Mouse (Mus musculus) megakaryocyte-erythroid progenitor cell, adult 5-6 weeks (primary cell): ENCODE measurements around the gene Tpmt. TPM values are rescaled to one million over a fixed set of nuclear protein-coding genes. Genes with fewer than 3 reads are reported as not detected.

Source experiments
- ATAC-seq: replicated peaks from 2 replicates; pipeline ENCODE4 v1.8.0; 2016; ENCODE audit warnings: mild to moderate bottlenecking, inconsistent platforms; ENCODE audit not compliant: severe bottlenecking, poor library complexity, low FRiP score, low TSS enrichment
- total RNA-seq, 2 experiments: library from RNA; stranded (forward) in 1 of 2; stranded (reverse) in 1 of 2; fragments of 200-1000, 215-1000 nt in 1 of 2; fragments of >200 nt in 1 of 2; fragmentation: Nextera tagmentation in 1 of 2; gene quantifications; 2 replicates each; pipeline ENCODE4 v1.2.3; 2014 to 2017

Gene Tpmt
- total RNA-seq, 2 experiments from 2014 or later = 2.3 to 21.9 TPM

DNA sequence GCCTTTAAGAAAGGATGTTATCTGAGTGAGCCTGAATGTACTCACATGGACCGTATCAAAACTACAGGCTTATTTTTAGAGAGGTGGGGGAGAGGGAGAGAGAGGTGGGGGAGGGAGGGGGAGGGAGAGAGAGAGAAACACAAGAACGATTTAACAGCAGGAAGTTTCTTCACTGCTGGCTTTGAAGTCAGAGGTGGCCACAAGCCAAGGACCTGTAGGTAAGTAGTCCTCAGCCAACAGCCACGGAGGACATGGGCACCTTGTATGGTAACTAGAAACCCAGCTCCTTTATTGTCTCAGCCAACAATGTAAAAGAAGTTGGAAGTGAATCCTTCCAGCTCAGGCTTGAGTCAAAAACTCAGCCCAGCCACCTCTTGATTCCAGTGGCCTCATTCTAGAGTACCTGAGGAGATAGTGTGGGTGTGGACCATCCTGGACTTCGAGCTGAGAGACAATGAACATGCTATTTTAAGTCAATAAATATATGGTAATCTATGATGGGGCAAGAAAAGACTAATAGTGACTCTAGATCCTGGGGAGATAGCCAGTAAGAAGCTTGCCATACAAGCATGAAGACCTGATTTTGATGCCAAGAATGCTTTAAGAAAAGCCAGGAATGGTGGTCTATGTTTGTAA, 54.0 kb downstream of the Tpmt start:
- no peak for ATAC-seq

DNA sequence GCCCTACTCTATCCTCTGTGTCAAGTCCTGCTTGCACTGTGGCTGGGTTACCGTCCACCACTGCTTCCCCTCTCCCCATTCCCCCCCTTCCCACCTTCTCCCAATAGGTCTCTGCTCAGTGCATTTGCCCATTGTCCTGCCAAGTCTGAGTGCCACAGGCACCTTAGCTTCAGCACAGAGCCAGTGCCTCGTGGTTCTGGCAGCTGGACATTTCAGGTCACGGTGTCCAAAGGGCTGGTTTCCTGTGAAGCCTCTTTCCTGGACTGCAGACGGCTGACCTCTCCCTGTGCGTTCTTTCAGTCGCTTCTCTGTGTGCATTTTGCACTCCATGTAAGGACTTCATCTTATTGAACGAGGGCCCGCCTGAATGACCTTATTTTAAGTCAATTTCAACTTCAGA, 56.6 kb downstream of the Tpmt start:
- ATAC-seq = no peak

- no peak for ATAC-seq
Measured at GRCm38 (mm10) chr13:46986208-46986607, 58.3 kb downstream of the Tpmt start.

- ATAC-seq = no peak
Measured at GRCm38 (mm10) chr13:46983878-46984277, 60.7 kb downstream of the Tpmt start.

- ATAC-seq = no peak; the same call in 1 of the 2 replicates
Measured at GRCm38 (mm10) chr13:46979836-46980490, 64.6 kb downstream of the Tpmt start.

DNA sequence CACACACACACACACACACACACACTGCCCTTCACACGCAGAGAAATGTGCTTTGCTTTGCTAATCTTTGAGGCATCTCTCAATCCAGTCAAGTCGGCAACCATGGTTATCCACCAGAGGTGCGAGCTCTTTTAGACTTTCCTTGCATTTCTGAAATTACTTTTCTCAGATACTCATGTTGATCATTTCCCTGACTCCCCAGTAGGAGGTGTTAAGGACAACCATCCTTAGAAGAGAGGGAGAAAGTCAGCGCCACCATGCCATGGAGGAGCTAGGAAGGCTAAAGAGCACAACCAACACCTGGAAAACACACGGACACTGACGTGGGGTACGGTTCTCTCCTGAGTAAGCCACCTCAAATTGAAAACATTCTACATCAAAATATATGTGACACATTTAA, 68.0 kb downstream of the Tpmt start:
- ATAC-seq = no peak

DNA sequence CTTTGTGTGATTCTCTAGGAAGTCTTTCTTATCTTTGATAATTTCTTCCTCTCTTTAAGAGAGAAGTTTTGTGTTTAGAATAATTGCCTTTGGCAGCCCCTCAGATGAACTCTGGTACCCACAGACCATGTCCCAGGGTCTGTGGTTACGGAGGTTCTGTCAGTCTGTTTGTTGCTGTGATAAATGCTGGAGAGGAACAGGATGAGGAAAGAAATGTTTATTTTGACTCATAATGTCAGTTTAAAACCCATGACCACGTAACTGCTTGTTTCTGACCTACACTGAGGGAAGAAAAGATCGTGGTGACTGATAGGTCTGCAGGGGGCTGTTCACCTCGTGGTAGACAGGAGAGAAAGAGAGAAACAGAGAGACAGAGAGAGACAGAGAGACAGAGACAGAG, 68.6 kb downstream of the Tpmt start:
- ATAC-seq = no peak

DNA sequence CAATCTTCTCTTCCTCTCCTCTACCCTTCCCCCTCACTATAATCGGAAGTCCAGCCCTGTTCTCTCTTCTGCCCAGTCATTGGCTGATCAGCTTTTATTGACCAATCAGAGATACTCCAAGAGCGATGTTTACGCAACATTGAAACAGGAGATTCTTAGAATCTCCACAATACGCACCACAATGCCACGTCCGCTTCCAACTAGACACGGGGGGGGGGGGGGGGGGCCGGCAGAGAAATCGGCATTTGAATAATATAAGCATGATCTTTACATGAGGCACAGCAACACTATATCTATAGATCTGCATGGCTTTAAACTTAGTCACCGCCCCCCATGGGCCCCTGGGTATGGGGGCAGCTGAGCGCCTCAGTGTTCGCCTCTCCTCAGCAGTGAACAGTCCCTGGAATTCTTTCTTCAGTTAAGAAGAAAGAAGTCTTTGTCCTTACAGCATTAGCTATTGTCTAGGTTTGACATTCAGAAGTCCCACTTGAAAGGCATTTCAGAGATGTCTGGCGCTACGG, 69.4 kb downstream of the Tpmt start:
- ATAC-seq = no peak

Other genes starting within 250 kb of the Tpmt start
- 15.0 and 21.6 TPM in 2 replicates for gene Kif13a, start 114.9 kb downstream of the Tpmt start, total RNA-seq (2014; fragmentation: Nextera tagmentation)
- gene Kif13a, start 114.9 kb downstream of the Tpmt start, total RNA-seq (2017) = 24.7 and 35.3 TPM in 2 replicates
- gene Nhlrc1, start 29.9 kb downstream of the Tpmt start, total RNA-seq (2014; fragmentation: Nextera tagmentation) = 0.90 and 2.1 TPM in 2 replicates
- 0.75 and 0.80 TPM in 2 replicates for gene Nhlrc1, start 29.9 kb downstream of the Tpmt start, total RNA-seq (2017)
- 7.4 and 17.9 TPM in 2 replicates for gene Kdm1b, start 1.2 kb downstream of the Tpmt start, total RNA-seq (2014; fragmentation: Nextera tagmentation)
- gene Kdm1b, start 1.2 kb downstream of the Tpmt start, total RNA-seq (2017) = 8.1 and 16.4 TPM in 2 replicates
- gene Dek, start 61.5 kb upstream of the Tpmt start, total RNA-seq (2014; fragmentation: Nextera tagmentation) = 281 TPM in 2 replicates
- gene Dek, start 61.5 kb upstream of the Tpmt start, total RNA-seq (2017) = 706 and 810 TPM in 2 replicates
- 0.46 and 0.54 TPM in 2 replicates for gene Rnf144b, start 77.9 kb upstream of the Tpmt start, total RNA-seq (2014; fragmentation: Nextera tagmentation)
- gene Rnf144b, start 77.9 kb upstream of the Tpmt start, total RNA-seq (2017) = 0.89 and 1.3 TPM in 2 replicates